Mouse (Mus musculus) neutrophil, adult 65 days (primary cell): Measurements from ENCODE around the gene Stag3. TPM values are rescaled to one million over a fixed set of nuclear protein-coding genes. Genes with fewer than 3 reads are reported as not detected.

Experiments
- total RNA-seq: library from RNA; stranded (reverse); gene quantifications from 2 replicates; pipeline ENCODE4 v1.2.4, GENCODE M21; 2023

The Stag3 gene
- total RNA-seq: 1.4 and 2.2 TPM in 2 replicates

DNA sequence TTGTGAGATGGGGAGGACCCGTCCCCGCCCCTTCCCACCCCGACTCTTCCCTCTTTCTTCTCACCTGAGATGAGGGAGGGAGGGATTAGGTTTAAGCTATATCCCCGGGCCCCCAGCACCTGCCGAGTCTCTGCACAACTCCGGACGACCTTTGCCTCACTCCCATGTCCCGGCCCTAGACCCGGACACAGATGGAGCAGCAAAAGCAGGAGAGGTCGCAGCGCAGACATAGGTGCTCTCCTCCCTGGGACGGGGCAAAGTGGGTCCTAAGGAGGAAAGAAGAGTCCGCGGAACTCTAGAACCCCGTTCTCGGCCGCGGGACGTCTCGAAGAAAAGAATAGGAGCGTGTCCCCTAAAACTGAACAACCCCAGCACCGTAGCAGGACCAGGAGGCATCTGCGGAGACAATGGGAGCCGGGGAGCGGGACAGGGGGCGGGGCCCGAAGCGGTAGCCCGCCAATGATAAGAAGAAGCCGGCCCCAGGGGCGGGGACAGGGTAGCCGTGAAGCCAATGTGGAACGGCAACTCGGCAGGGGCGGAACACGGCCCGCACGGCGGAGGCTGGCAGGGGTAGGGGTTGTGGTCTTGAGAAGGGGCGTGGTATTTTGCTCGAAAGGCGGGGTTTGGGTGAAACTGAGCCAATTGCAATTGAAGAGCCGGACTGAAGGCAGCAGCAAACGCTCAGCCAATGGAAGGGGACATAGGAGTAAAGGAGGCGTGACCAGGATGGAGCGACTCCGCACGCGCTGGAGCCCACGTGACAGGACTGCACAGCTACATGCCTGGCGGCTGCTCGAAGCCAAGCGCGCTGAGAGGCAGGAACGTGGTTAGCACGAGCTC lies at the start of gene Stag3, which contains the start of the genes Gm43720 and Gpc2:
Stag3 (plus strand) TSS at position 656 of the 840 bp plus-strand sequence.
Gm43720 (minus strand) TSS at position 374 of the 840 bp plus-strand sequence.
Gpc2 (minus strand) TSS at position 421 of the 840 bp plus-strand sequence.

GRCm38 (mm10) chr5:138255353-138256093 lies 24.5 kb upstream of the Stag3 start, which contains the start of gene Lamtor4:
Gene Lamtor4 (plus strand): TSS chr5:138255482.

DNA sequence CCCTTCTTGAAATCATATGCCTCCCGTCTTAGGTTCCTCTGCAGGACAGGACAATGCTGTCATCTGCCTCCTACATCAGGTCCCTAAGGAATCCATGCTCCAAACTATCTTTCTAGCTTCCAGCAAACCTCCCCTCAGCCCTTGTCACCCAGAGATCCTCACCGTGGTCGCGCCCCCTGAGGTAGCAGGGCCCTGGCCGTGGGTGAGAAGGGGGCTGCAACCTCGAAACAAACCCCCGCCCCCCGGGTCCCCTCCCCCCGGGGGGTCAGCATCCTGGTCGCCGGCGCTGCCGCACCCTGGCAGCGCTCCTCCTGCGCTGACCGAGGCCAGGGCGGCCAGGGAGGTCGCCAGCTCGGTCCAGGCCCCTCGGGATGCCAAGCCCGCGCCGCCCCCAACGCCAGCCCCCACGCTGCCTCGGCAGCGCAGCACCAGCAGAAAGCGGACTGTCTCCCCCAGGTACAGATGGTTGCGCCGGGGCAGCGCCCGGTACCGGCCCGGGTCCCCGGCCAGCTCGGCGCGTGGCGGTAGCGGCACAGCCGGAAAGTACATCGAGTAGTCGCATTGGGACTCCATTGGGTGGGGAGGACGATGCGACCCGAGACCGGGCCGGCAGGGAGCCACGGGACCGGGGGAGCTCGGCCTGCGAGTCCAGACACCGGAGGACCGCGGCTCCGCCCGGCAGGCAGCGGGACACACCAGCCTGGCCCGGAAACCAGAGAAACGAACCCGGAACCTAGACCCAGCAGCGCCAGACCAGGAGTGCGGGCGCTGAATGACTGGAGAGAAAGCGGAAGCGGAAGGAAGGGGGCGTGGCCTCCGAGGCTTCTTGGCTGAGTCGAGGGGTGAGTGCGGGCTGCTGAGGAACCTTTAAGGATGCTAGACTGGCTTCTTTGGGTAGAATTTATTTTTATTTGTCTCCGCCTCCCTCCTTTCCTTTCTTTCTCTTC lies 16.5 kb upstream of the Stag3 start, which contains the start of gene BC037034:
BC037034 (minus strand) TSS at position 774 of the 947 bp plus-strand sequence.

GRCm38 (mm10) chr5:138272409-138272923 lies 7.6 kb upstream of the Stag3 start, which contains the start of gene Gal3st4:
Gene Gal3st4 (minus strand): TSS chr5:138272840.

DNA sequence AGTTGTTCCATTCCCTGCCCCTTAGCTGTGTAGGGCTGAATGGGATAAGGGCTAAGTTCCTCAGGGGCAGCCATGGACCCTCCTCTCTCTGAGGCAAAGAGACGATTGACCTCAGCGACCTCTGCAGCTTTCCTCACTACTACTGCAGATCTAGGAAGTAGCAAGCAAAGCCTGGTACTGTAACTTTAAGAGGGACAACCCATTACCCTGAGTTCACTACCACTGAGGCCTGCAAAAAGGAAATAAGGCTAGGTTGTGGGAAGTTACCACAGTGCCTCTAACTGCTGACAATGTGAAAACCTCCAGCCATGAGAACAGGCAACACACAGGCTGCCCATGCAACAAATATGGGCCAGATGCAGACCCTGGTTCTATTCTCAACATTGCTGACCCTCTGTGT lies 61.6 kb downstream of the Stag3 start, which contains the start of gene Pvrig:
Pvrig (plus strand) TSS at position 301 of the 400 bp plus-strand sequence.

Other genes with a start within 250 kb of the Stag3 start
- gene Smok3c, start 227.0 kb upstream of the Stag3 start, total RNA-seq: not detected in 2 replicates
- gene Zkscan1, start 195.2 kb upstream of the Stag3 start, total RNA-seq: 8.6 and 9.6 TPM in 2 replicates
- gene Zscan21, start 163.3 kb upstream of the Stag3 start, total RNA-seq: 4.9 and 5.4 TPM in 2 replicates
- 0.98 and 1.2 TPM in 2 replicates for gene Zfp113, start 124.5 kb upstream of the Stag3 start, total RNA-seq
- gene Cops6, start 119.2 kb upstream of the Stag3 start, total RNA-seq: 31.1 and 37.3 TPM in 2 replicates
- 19.7 and 22.1 TPM in 2 replicates for gene Ap4m1, start 108.2 kb upstream of the Stag3 start, total RNA-seq
- gene Mcm7, start 107.8 kb upstream of the Stag3 start, total RNA-seq: 103 and 141 TPM in 2 replicates
- 15.3 and 16.8 TPM in 2 replicates for gene Taf6, start 92.8 kb upstream of the Stag3 start, total RNA-seq
- gene Cnpy4, start 92.8 kb upstream of the Stag3 start, total RNA-seq: 9.6 and 13.9 TPM in 2 replicates
- 3.1 and 3.2 TPM in 2 replicates for gene Mblac1, start 85.9 kb upstream of the Stag3 start, total RNA-seq
- gene Nxpe5, start 54.3 kb upstream of the Stag3 start, total RNA-seq: 0.35 and 0.39 TPM in 2 replicates
- gene Lamtor4, start 24.8 kb upstream of the Stag3 start, total RNA-seq: 160 and 171 TPM in 2 replicates
- 127 and 132 TPM in 2 replicates for gene BC037034, start 16.2 kb upstream of the Stag3 start, total RNA-seq
- not detected in 2 replicates for gene Gal3st4, start 7.4 kb upstream of the Stag3 start, total RNA-seq
- not detected in 2 replicates for gene Gm43720, start 282 bp upstream of the Stag3 start, total RNA-seq
- gene Gpc2, start 235 bp upstream of the Stag3 start, total RNA-seq: 2.3 and 4.3 TPM in 2 replicates
- 1.5 and 2.1 TPM in 2 replicates for gene Pvrig, start 61.7 kb downstream of the Stag3 start, total RNA-seq
- gene Zfp157, start 161.2 kb downstream of the Stag3 start, total RNA-seq: 11.7 and 14.1 TPM in 2 replicates